Mouse (Mus musculus) MEL (cell line): ENCODE results near the gene Zswim4. TPM values are rescaled to one million over a fixed set of nuclear protein-coding genes. Genes with fewer than 3 reads are reported as not detected.

Experiments
- DNase-seq: peaks from one replicate; pipeline ENCODE4 v3.0.0; 2011; ENCODE audit warnings: low read depth, low spot score
- H3K27ac ChIP-seq: 2 replicates; pipeline ENCODE4 v1.5.1; 2012; ENCODE audit warnings: low read depth, mild to moderate bottlenecking, control low read depth, low read length, moderate library complexity; ENCODE audit not compliant: control insufficient read depth
- H3K27me3 ChIP-seq, 2 experiments: fragments of 150-350 bp in 1 of 2; sonication (generic) in 1 of 2; 2 replicates each; pipeline ENCODE4 v1.6.1; 2012; ENCODE audit warnings: low read length in 2 of 2, mild to moderate bottlenecking in 2 of 2, improper control_type of control experiment in 1 of 2, moderate library complexity in 1 of 2; ENCODE audit not compliant: insufficient read depth in 2 of 2, control insufficient read depth in 1 of 2
- H3K36me3 ChIP-seq, 2 experiments: 2 replicates each; pipeline ENCODE4 v1.6.1; 2012 to 2014; ENCODE audit warnings: low read length in 2 of 2, improper control_type of control experiment in 1 of 2, inconsistent platforms in 1 of 2, mild to moderate bottlenecking in 1 of 2; ENCODE audit not compliant: insufficient read depth in 2 of 2, control insufficient read depth in 1 of 2
- H3K4me1 ChIP-seq, 2 experiments: fragments of 150-350 bp in 1 of 2; sonication (generic) in 1 of 2; 2 replicates each; pipeline ENCODE4 v1.6.1; 2012; ENCODE audit warnings: low read length in 2 of 2, improper control_type of control experiment in 1 of 2, mild to moderate bottlenecking in 1 of 2; ENCODE audit not compliant: insufficient read depth in 2 of 2, control insufficient read depth in 1 of 2
- H3K4me3 ChIP-seq, 2 experiments: fragments of 150-350 bp in 1 of 2; sonication (generic) in 1 of 2; 2 replicates each; pipeline ENCODE4 v1.5.1; 2012; ENCODE audit warnings: low read depth in 2 of 2, low read length in 2 of 2, mild to moderate bottlenecking in 2 of 2, moderate library complexity in 2 of 2, control low read depth in 1 of 2, improper control_type of control experiment in 1 of 2; ENCODE audit not compliant: control insufficient read depth in 1 of 2, insufficient read depth in 1 of 2
- H3K79me2 ChIP-seq: 2 replicates; pipeline ENCODE4 v1.6.1; 2012; ENCODE audit warnings: mild to moderate bottlenecking, low read length, moderate library complexity; ENCODE audit not compliant: control insufficient read depth, poor library complexity, insufficient read depth
- H3K9ac ChIP-seq: 2 replicates; pipeline ENCODE4 v1.6.1; 2012; ENCODE audit warnings: low read depth, mild to moderate bottlenecking, control low read depth, low read length, moderate library complexity; ENCODE audit not compliant: control insufficient read depth, poor library complexity, severe bottlenecking
- H3K9me3 ChIP-seq: fragments of 150-350 bp; sonication (generic); replicated peaks from 2 replicates; pipeline ENCODE4 v1.6.1; 2012; ENCODE audit warnings: mild to moderate bottlenecking, low read length, improper control_type of control experiment, moderate library complexity; ENCODE audit not compliant: insufficient read depth
- CHD1 ChIP-seq: IDR thresholded peaks from 2 replicates; pipeline ENCODE4 v1.6.1; 2012; ENCODE audit warnings: low read depth, mild to moderate bottlenecking, inconsistent platforms, low read length, improper control_type of control experiment
- E2F4 ChIP-seq: IDR thresholded peaks from 2 replicates; pipeline ENCODE4 v1.6.1; 2011; ENCODE audit warnings: low read depth, low read length, improper control_type of control experiment, borderline replicate concordance
- ELF1 ChIP-seq: IDR thresholded peaks from 2 replicates; pipeline ENCODE4 v1.6.1; 2014; ENCODE audit warnings: low read depth, mild to moderate bottlenecking, inconsistent platforms, low read length, improper control_type of control experiment, moderate library complexity
- EP300 ChIP-seq, 2 experiments: IDR thresholded peaks; 2 replicates each; pipeline ENCODE4 v1.6.1; 2011; ENCODE audit warnings: improper control_type of control experiment in 2 of 2, low read length in 2 of 2, low read depth in 1 of 2, mild to moderate bottlenecking in 1 of 2
- GABPA ChIP-seq: IDR thresholded peaks from 2 replicates; pipeline ENCODE4 v1.6.1; 2012; ENCODE audit warnings: low read depth, mild to moderate bottlenecking, inconsistent platforms, low read length, improper control_type of control experiment, moderate library complexity
- JUND ChIP-seq: IDR thresholded peaks from 2 replicates; pipeline ENCODE4 v1.6.1; 2011; ENCODE audit warnings: low read depth, mild to moderate bottlenecking, improper control_type of control experiment, low read length
- MAZ ChIP-seq: IDR thresholded peaks from 2 replicates; pipeline ENCODE4 v1.6.1; 2012; ENCODE audit warnings: low read depth, mild to moderate bottlenecking, inconsistent platforms, low read length, improper control_type of control experiment
- MXI1 ChIP-seq: IDR thresholded peaks from 2 replicates; pipeline ENCODE4 v1.6.1; 2011; ENCODE audit warnings: mild to moderate bottlenecking, low read depth, low read length, improper control_type of control experiment
- MYB ChIP-seq: IDR thresholded peaks from 2 replicates; pipeline ENCODE4 v1.6.1; 2011; ENCODE audit warnings: mild to moderate bottlenecking, low read depth, low read length, improper control_type of control experiment
- MYC ChIP-seq: IDR thresholded peaks from 2 replicates; pipeline ENCODE4 v1.6.1; 2011; ENCODE audit warnings: low read depth, mild to moderate bottlenecking, low read length, improper control_type of control experiment, moderate library complexity
- RAD21 ChIP-seq: IDR thresholded peaks from 2 replicates; pipeline ENCODE4 v1.6.1; 2011; ENCODE audit warnings: mild to moderate bottlenecking, low read depth, low read length, improper control_type of control experiment
- SIN3A ChIP-seq: IDR thresholded peaks from 2 replicates; pipeline ENCODE4 v1.6.1; 2012; ENCODE audit warnings: low read length, improper control_type of control experiment, inconsistent platforms
- ZMIZ1 ChIP-seq: IDR thresholded peaks from 2 replicates; pipeline ENCODE4 v1.6.1; 2012; ENCODE audit warnings: low read depth, mild to moderate bottlenecking, inconsistent platforms, low read length, improper control_type of control experiment, moderate library complexity
- polyA plus RNA-seq, 2 experiments: library from polyadenylated mRNA; stranded (reverse) in 1 of 2; unstranded in 1 of 2; fragments of >175 nt in 1 of 2; fragments of >200 nt in 1 of 2; gene quantifications; 2 replicates each; pipeline versions ENCODE4 v1.2.1 to v1.2.4; 2012; ENCODE audit warnings: low replicate concordance in 2 of 2, low read depth in 1 of 2; ENCODE audit not compliant: insufficient read length in 2 of 2, insufficient read depth in 1 of 2, missing spikeins in 1 of 2
- total RNA-seq: library from RNA; depleted of rRNA; stranded (reverse); fragments of 300-350 nt; gene quantifications from 2 replicates; pipeline ENCODE4 v1.2.3, GENCODE M21; 2012

Zswim4 gene
- total and polyA plus RNA-seq, 3 experiments: 3.6 to 7.4 TPM; not detected in 1

DNA sequence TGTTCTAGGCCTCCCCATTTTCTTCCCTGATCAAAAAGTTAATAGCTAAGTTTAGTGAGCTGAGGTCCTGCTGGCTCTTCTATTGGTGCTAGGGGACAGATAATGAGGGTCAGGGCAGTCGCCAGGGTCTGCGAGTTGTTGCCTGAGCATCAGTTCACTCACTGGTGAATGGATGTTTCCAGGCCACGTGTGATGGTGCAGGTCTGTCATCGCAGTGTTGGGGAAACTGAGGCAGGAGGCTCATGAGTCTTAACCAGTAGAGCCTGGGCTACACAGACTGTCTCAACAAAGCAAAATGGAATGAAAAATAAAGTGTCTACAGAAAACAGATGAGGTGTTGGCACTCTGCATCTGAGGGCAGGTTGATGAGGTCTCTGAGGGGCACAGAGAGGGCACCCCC, 38.0 kb downstream of the Zswim4 start:
- H3K9me3 ChIP-seq: no peaks in the 10 kb centered on the region
- H3K27me3 ChIP-seq: no peaks in the 10 kb centered on the region
- H3K4me3 ChIP-seq: peak overlapping the region in 1 of 2 experiments; percentile 68; a peak in 2 of 4 replicates
- no peak for DNase-seq
- peak overlapping the region; percentile 55 for H3K9ac ChIP-seq
- peak overlapping the region; percentile 45; the same call in 1 of the 2 replicates for H3K27ac ChIP-seq
- TF ChIP-seq MAZ (peak; percentile 23; the same call in 1 of the 2 replicates), ZMIZ1 (no peak), MXI1 (peak; percentile 7; the same call in 1 of the 2 replicates)
- H3K4me1 ChIP-seq: peaks cover 0 to 30% of the 10 kb centered on the region in 2 experiments
- H3K36me3 ChIP-seq: peaks cover 0 to 7% of the 10 kb centered on the region in 2 experiments; a peak in 1 of 4 replicates
- peaks cover 4% of the 10 kb centered on the region; the same call in 1 of the 2 replicates for H3K79me2 ChIP-seq

DNA sequence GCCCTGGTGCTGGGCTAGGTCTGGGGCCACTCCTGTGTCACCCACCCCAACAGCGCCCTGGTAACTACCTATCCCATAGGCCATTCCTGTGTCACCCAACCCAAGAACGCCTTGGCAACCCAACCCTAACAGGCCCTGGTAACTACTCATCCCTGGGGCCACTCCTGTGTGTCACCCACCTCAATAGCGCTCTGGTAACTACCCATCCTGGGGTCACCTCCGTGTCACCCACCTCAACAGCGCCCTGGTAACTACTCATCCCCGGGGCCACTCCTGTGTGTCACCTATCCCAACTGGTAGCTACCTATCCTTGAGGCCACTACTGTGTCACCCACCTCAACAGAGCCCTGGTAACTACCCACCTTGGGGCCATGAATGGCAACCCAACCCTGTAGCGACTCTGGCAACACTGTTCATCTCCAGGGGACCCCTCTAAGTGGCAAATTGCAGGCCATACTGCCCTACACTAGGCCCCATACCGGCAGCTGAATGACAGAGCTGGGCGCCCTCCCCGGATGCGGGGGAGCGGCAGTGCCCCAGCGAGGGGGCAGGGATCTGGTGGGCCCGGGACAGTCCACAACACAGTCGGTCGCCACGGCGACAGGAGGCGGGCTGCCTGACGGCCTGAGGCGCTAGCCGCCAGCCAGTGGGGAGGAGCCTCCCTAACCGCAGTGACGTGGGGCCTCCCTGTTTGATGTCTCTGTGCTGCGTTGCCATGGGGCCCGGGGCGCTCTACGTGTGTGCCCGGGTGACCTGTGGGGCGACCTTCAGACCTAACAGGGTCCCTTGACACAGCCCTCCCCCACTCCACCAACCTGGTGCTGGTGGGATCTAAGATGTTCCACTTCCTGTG, 38.7 kb downstream of the Zswim4 start:
- TF ChIP-seq MXI1 (peak; percentile 60; the same call in 1 of the 2 replicates), MYC (no peak), GABPA (no peak), EP300 (IDR thresholded peaks at IDR 0.05; ENCODE audit: low read depth in 1 of 2, low read length in 2 of 2) (no peak), CHD1 (no peak), ELF1 (0 out of 2 replicates have a peak, but pooled peaks have one; percentile 33), RAD21 (no peak), JUND (no peak), SIN3A (peak; percentile 50; the same call in 1 of the 2 replicates), E2F4 (no peak), MYB (no peak)
- Histone ChIP-seq H3K9me3 (no peaks in the 10 kb centered on the region), H3K36me3 (peaks cover 0 to 6% of the 10 kb centered on the region in 2 experiments; a peak in 1 of 4 replicates), H3K9ac (peak overlapping the region; percentile 65), H3K79me2 (peaks cover 3% of the 10 kb centered on the region; the same call in 1 of the 2 replicates), H3K4me3 (peak overlapping the region; percentile 58 to 68), H3K27ac (peak overlapping the region; percentile 45), H3K27me3 (no peaks in the 10 kb centered on the region), H3K4me1 (peaks cover 1 to 28% of the 10 kb centered on the region in 2 experiments)
- DNase-seq: peak; percentile 93
